Mouse (Mus musculus) ovary, postnatal 36 days (tissue): ENCODE measurements around the gene Rad9b.

ENCODE experiments used
- DNase-seq: peaks from one replicate; pipeline ENCODE4 v3.0.0; 2022; ENCODE audit warnings: low spot score, mixed read lengths

The Rad9b gene

GRCm38 (mm10) chr5:122353807-122354491 is at the start of gene Rad9b, which contains the start of gene Vps29:
Gene Rad9b (minus strand): TSS chr5:122354233.
Gene Vps29 (plus strand): TSS chr5:122354369.
- DNase-seq, result peak; percentile 97

GRCm38 (mm10) chr5:122403362-122403761 is 49.3 kb upstream of the Rad9b start:
- no peak for DNase-seq

GRCm38 (mm10) chr5:122402772-122403171 is 48.7 kb upstream of the Rad9b start:
- no peak for DNase-seq

DNA sequence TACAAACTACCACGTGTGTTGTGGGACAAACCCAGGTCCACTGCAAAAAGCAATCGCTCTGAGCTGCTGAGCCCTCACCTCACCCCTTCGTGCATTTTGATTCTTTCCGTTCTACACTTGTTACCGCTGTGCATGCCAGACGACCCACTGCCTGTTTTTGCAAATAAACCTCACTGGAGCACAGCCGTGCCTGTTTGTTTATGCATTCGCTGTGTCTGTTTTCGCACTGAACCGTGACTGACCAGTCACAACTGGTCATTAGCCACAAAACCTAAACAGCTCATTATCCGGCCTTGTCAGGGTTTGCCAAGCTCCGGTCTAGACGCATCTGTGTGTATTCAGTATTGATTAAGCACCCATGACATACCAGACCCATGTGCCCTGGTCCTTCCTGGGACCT is 48.1 kb upstream of the Rad9b start:
- no peak for DNase-seq

DNA sequence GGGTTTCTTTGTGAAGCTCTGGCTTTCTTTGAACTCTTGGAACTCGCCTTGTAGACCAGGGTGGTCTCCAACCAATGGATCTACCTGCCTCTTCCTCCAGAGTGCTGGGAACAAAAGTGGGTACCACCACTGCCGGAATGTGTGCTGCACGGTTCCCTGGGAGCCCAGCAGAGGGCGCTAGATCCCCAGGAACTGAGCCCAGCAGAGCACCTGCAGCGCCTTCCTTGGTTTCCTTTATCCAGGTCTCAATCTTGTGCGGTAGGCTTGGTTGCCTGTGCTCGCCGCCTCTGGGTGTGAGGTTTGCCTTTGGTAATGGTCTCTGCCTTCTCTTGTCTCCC is 47.2 kb upstream of the Rad9b start:
- DNase-seq, result peak; percentile 71

GRCm38 (mm10) chr5:122400628-122401302 is 46.7 kb upstream of the Rad9b start:
- DNase-seq, result no peak

DNA sequence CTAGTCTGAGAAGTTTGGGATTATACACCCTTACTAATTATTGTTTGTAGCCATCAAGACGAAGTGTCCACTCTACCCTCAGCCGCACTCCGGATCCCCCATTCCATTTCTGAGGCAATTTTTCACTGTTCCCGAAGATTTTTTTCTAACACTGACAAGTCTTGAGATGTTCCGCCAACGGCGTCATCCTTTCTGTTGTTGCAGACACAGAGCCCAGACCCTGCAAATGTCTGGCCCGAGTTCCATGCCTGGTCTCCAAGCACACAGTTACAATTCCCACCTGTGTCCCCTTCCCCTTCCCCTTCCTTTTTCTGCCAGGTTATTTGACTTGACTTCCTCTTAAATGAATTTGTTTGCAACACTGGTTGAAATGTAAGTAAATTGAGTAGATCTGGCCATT is 45.8 kb upstream of the Rad9b start:
- no peak for DNase-seq

- no peak for DNase-seq
Measured at GRCm38 (mm10) chr5:122397495-122397894, 43.5 kb upstream of the Rad9b start.

GRCm38 (mm10) chr5:122396791-122397190 is 42.8 kb upstream of the Rad9b start:
- no peak for DNase-seq

DNA sequence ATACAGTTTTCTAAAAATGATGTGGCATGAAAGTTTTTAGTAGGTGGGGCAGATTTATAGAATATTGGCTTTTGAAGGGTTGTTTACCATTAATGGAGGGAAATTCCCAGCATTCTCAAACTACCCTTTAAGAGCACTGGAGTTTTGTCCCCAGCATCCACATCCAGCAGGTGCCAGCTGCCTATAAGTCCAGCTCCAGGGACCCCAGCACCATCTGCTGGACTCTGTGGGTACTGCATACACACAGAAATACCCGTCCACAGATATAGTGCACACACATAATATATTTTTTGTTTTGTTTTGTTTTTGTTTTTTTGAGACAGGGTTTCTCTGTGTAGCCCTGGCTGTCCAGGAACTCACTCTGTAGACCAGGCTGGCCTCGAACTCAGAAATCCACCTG is 39.9 kb upstream of the Rad9b start:
- peak; percentile 60 for DNase-seq

DNA sequence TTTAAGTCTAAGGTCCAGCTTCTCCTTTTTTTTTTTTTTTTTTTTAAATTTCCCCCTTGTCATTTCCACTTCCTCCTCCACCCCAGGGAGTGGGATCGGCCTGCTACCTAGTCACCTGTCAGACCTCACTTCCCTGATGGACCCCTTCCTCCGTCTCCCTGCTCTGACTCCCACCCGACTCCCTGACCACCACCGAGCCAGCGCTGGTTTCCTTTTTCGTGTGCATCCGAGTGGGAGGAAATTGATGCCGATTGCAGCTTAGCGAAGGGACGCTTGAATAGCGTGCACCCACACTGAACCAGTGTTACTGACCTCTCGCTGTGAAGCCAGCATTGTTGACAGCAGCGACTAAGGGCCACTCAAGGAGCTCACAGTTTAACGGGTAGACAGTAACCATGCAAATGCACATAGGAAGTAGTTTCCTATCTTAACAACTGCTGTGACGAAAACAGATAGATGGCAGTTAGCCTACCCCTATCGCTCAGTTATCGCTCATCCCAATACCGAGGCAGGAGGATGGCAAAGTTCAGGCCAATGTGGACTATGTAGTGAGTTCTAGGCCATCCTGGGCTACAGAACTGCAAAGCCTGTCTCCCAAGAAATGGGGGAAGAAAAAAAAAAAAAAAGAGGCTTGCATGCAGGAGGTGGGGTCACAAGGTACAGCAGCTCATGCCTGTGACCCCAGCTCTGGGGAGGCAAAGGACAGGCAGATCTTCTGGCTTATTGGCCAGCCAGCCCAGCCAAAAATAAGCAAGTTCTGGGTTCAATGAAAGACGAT is 38.4 kb upstream of the Rad9b start:
- no peak for DNase-seq

- peak; percentile 90 for DNase-seq
Measured at GRCm38 (mm10) chr5:122391786-122392180, 37.8 kb upstream of the Rad9b start, which contains the start of gene Arpc3. Gene Arpc3 (plus strand): TSS chr5:122391878.

DNA sequence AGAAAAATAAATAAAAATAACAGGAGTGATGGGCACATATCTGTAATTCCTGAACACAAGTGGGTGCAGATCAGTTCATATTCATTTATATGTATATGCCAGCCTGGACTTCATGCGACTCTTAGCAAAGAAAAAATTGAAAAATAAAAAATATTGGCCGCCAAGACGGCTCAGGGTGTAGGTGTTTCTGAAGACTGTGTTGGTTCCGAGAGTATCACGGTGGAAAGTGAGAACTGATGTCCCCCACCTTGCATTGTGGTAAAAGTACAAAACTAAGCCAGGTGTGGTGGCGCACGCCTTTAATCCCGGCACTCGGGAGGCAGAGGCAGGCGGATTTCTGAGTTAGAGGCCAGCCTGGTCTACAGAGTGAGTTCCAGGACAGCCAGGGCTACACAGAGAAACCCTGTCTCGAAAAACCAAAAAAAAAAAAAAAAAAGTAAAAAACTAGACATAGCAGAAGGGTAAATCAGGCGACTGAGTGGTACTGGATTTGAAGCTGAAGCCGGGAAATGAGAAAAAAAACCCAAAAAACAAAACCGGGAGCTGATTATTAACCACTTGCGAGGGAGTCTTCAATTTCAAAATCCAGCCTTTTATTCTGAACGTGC is 37.2 kb upstream of the Rad9b start:
- no peak for DNase-seq

GRCm38 (mm10) chr5:122390671-122391070 is 36.6 kb upstream of the Rad9b start:
- no peak for DNase-seq

DNA sequence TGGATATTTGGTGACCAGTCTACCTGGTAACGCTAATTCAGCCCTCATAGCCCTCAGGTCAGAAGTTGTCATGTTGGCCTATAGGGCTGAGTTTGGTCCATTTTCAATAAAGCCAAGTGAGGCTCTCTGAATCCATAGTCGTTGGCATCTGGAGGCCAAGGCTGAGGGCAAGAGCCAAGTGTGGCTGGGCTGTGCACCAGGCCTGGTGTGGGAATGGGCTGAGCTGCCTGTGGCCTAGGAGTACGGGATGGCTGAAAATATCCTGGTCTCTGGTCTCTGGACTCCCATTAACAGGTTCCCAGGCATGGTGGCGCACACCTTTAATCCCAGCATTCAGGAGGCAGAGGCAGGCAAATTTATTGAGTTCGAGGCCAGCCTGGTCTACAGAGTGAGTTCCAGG is 36.0 kb upstream of the Rad9b start:
- DNase-seq, result no peak

- peak; percentile 64 for DNase-seq
Measured at GRCm38 (mm10) chr5:122379374-122380155, 25.5 kb upstream of the Rad9b start.

- DNase-seq, result no peak
Measured at GRCm38 (mm10) chr5:122378171-122378570, 24.1 kb upstream of the Rad9b start.

DNA sequence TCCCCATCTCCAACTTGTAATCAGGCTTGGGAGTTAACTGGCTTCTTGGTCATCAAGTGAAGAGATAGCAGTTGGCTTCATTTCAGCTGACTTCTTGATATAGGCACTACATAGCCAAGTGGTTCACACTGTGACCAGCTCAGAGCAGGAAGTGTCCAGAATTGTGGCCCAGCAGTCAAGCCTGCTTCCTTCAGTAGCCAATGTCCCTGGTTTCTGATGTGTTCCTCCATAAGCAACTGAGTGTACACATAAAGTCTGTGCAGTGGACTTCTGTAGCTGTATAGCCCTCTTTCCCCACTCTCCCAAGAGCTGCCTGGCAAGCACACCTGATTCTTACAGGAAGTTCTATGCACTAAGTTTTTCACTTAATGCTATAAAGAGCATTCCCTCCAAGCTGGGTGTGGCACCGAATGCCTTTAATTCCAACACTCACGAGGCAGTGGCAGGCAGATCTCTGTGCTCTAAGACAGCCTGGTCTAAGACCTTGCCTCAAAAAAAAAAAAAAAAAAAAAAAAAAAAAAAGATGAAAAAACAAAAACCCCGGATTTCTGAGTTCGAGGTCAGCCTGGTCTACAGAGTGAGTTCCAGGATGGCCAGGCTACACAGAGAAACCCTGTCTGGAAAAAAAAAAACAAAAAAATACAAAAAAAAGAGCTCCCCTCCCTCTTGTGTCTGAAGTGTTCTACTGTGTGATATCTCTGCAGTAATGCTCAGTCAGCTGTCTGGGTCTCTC is 23.2 kb upstream of the Rad9b start:
- no peak for DNase-seq

GRCm38 (mm10) chr5:122372878-122373277 is 18.8 kb upstream of the Rad9b start:
- DNase-seq, result no peak

- DNase-seq, result peak; percentile 99
Measured at GRCm38 (mm10) chr5:122372192-122372769, 18.2 kb upstream of the Rad9b start, which contains the start of gene Fam216a. Gene Fam216a (minus strand): TSS chr5:122372364.
